Mouse (Mus musculus): ENCODE measurements around the gene Kyat1. TPM values are rescaled to one million over a fixed set of nuclear protein-coding genes. Genes with fewer than 3 reads are reported as not detected.

Kyat1 gene
- polyA plus RNA-seq, 1 experiment, result 9.6 TPM

DNA sequence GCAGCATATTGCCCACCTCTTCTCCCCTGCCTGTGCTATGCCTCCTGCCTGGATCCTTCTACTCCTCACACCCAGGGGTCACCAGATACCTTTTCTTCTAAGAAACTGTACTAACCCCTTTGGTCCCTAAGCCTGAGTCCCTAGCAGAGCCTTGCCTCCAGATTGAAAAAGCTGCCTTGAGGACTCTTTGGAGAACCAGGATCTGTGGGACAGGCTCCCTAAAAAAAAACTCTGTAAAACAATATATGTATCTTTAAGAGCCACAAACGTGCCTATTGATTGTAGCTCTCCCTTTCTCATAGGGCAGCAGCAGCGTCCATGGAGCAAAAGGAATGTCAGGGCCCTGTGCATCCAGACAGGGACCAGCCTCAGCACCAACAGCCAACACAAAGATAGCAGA, 34.6 kb upstream of the Kyat1 start, which contains the start of gene Gm28035:
Gm28035 (plus strand) TSS at position 301 of the 400 bp plus-strand sequence.
- H3K36me3 ChIP-seq (ENCODE audit: control insufficient read depth, insufficient read depth, low read length, poor library complexity, severe bottlenecking), result no peaks in the 10 kb centered on the region; the same call in 1 of the 2 replicates
- H3K4me3 ChIP-seq (ENCODE audit: low read depth, low read length), result no peak within 1 kb of the TSS
- no peaks in the 10 kb centered on the region for H3K27me3 ChIP-seq (ENCODE audit: control insufficient read depth, insufficient read depth, low read length, poor library complexity, severe bottlenecking)
- TF ChIP-seq CTCF (IDR thresholded peaks at IDR 0.05; ENCODE audit: low read depth, low read length), result no peak
- TF ChIP-seq POLR2A (IDR thresholded peaks at IDR 0.05; ENCODE audit: insufficient read depth, low read length), result no peak
- no peak for TF ChIP-seq EP300 (IDR thresholded peaks at IDR 0.05; ENCODE audit: insufficient read depth, low read depth, low read length)
- H3K9ac ChIP-seq (ENCODE audit: low read depth, poor library complexity, severe bottlenecking), result no peak within 1 kb of the TSS
- H3K27ac ChIP-seq (ENCODE audit: insufficient read depth, low read length), result no peak within 1 kb of the TSS
- no peaks in the 10 kb centered on the region for H3K9me3 ChIP-seq (replicated peaks; ENCODE audit: control insufficient read depth, insufficient read depth, low read length, poor library complexity, severe bottlenecking)
- H3K4me1 ChIP-seq (ENCODE audit: control insufficient read depth, insufficient read depth, low read length), result no peaks in the 10 kb centered on the region

- Histone ChIP-seq H3K27ac (ENCODE audit: insufficient read depth, low read length) (no peak overlapping the region), H3K4me1 (ENCODE audit: control insufficient read depth, insufficient read depth, low read length) (no peaks in the 10 kb centered on the region), H3K36me3 (ENCODE audit: control insufficient read depth, insufficient read depth, low read length, poor library complexity, severe bottlenecking) (no peaks in the 10 kb centered on the region; the same call in 1 of the 2 replicates), H3K9me3 (replicated peaks; ENCODE audit: control insufficient read depth, insufficient read depth, low read length, poor library complexity, severe bottlenecking) (no peaks in the 10 kb centered on the region), H3K4me3 (ENCODE audit: low read depth, low read length) (no peak overlapping the region), H3K9ac (ENCODE audit: low read depth, poor library complexity, severe bottlenecking) (no peak overlapping the region), H3K27me3 (ENCODE audit: control insufficient read depth, insufficient read depth, low read length, poor library complexity, severe bottlenecking) (no peaks in the 10 kb centered on the region)
- TF ChIP-seq POLR2A (IDR thresholded peaks at IDR 0.05; ENCODE audit: insufficient read depth, low read length), result no peak
- no peak for TF ChIP-seq CTCF (IDR thresholded peaks at IDR 0.05; ENCODE audit: low read depth, low read length)
- no peak for TF ChIP-seq EP300 (IDR thresholded peaks at IDR 0.05; ENCODE audit: insufficient read depth, low read depth, low read length)
Measured at GRCm38 (mm10) chr2:30239777-30240176, 34.1 kb upstream of the Kyat1 start.

- H3K27me3 ChIP-seq (ENCODE audit: control insufficient read depth, insufficient read depth, low read length, poor library complexity, severe bottlenecking), result no peaks in the 10 kb centered on the region
- H3K27ac ChIP-seq (ENCODE audit: insufficient read depth, low read length), result no peak overlapping the region
- H3K9me3 ChIP-seq (replicated peaks; ENCODE audit: control insufficient read depth, insufficient read depth, low read length, poor library complexity, severe bottlenecking), result no peaks in the 10 kb centered on the region
- no peaks in the 10 kb centered on the region; the same call in 1 of the 2 replicates for H3K36me3 ChIP-seq (ENCODE audit: control insufficient read depth, insufficient read depth, low read length, poor library complexity, severe bottlenecking)
- TF ChIP-seq POLR2A (IDR thresholded peaks at IDR 0.05; ENCODE audit: insufficient read depth, low read length) (no peak), CTCF (IDR thresholded peaks at IDR 0.05; ENCODE audit: low read depth, low read length) (no peak), EP300 (IDR thresholded peaks at IDR 0.05; ENCODE audit: insufficient read depth, low read depth, low read length) (no peak)
- no peaks in the 10 kb centered on the region for H3K4me1 ChIP-seq (ENCODE audit: control insufficient read depth, insufficient read depth, low read length)
- H3K4me3 ChIP-seq (ENCODE audit: low read depth, low read length), result no peak overlapping the region
- no peak overlapping the region for H3K9ac ChIP-seq (ENCODE audit: low read depth, poor library complexity, severe bottlenecking)
Measured at GRCm38 (mm10) chr2:30238906-30239465, 33.3 kb upstream of the Kyat1 start.

DNA sequence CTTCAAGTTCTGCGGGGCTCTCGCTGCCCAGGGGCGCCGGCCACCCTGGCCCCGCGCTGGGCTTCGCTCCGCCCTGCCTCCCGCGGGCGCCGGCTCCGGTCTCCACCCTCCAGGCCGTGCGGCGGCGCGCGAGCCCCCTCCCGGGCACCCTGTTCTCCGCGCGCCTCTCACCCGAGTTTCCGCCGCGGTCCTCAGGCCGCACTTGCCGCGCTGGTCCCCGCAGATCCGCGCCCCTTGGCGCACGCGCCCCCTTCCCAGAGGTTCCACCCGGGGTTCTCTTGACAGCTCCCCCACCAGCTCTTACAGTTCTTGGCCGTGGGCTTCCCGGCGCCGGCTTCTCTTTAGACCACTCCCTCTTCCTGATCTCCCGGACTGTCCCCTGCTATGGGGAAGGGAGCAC, 32.2 kb upstream of the Kyat1 start:
- peak overlapping the region; percentile 87 for H3K9ac ChIP-seq (ENCODE audit: low read depth, poor library complexity, severe bottlenecking)
- H3K9me3 ChIP-seq (replicated peaks; ENCODE audit: control insufficient read depth, insufficient read depth, low read length, poor library complexity, severe bottlenecking), result 0 out of 2 replicates have a peak, but pooled peaks cover 3% of the 10 kb centered on the region
- H3K36me3 ChIP-seq (ENCODE audit: control insufficient read depth, insufficient read depth, low read length, poor library complexity, severe bottlenecking), result no peaks in the 10 kb centered on the region; the same call in 1 of the 2 replicates
- no peak overlapping the region for H3K27ac ChIP-seq (ENCODE audit: insufficient read depth, low read length)
- TF ChIP-seq POLR2A (IDR thresholded peaks at IDR 0.05; ENCODE audit: insufficient read depth, low read length) (no peak), CTCF (IDR thresholded peaks at IDR 0.05; ENCODE audit: low read depth, low read length) (no peak), EP300 (IDR thresholded peaks at IDR 0.05; ENCODE audit: insufficient read depth, low read depth, low read length) (no peak)
- H3K4me3 ChIP-seq (ENCODE audit: low read depth, low read length), result peak overlapping the region; percentile 84
- H3K4me1 ChIP-seq (ENCODE audit: control insufficient read depth, insufficient read depth, low read length), result no peaks in the 10 kb centered on the region
- no peaks in the 10 kb centered on the region for H3K27me3 ChIP-seq (ENCODE audit: control insufficient read depth, insufficient read depth, low read length, poor library complexity, severe bottlenecking)

DNA sequence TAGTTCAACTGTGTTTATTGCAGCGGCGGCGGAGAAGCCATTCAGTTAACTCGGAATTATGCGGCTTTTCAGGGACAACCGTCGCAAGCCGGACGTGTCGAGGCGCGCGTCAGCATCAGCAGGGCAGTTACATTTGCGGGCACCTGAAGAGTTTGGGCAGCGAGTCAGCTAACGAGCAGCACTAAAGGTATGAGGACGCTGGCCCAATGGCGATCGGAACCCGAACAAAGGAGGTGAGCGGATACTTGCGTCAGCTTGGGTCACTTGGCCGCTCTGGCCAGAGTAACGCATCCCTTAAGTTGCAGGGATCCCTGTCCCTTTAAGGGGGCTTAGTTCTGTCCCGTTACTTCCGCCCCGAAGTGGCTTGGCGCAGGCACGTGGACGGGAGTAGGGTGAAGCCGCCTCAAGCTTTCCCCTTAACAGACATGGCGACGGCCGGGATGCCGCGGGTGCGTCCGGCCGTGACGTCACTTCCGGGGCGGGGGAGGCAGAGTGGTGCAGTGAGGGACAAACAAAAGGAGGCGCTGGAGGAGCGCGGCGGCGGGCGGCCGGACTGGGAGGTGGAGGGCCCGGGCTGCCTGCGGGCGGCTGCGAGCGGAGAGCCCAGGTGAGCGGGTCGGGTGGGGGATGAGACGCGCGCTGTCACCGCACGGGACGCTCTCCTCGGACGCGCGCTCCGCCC, 31.7 kb upstream of the Kyat1 start, which contains the start of gene Lrrc8a:
Lrrc8a (plus strand) TSS at position 517 of the 682 bp plus-strand sequence.
- TF ChIP-seq EP300 (IDR thresholded peaks at IDR 0.05; ENCODE audit: insufficient read depth, low read depth, low read length) (peak; percentile 46; the same call in 1 of the 2 replicates), POLR2A (IDR thresholded peaks at IDR 0.05; ENCODE audit: insufficient read depth, low read length) (no peak)

More for the DNA sequence above, 31.7 kb upstream of the Kyat1 start, which contains the start of gene Lrrc8a:
- peak within 1 kb of the TSS; percentile 84 for H3K4me3 ChIP-seq (ENCODE audit: low read depth, low read length)
- peak within 1 kb of the TSS; percentile 87 for H3K9ac ChIP-seq (ENCODE audit: low read depth, poor library complexity, severe bottlenecking)
- H3K36me3 ChIP-seq (ENCODE audit: control insufficient read depth, insufficient read depth, low read length, poor library complexity, severe bottlenecking), result no peaks in the 10 kb centered on the region; the same call in 1 of the 2 replicates
- peak within 1 kb of the TSS; percentile 3; the same call in 1 of the 2 replicates for H3K27ac ChIP-seq (ENCODE audit: insufficient read depth, low read length)
- 0 out of 2 replicates have a peak, but pooled peaks cover 3% of the 10 kb centered on the region for H3K9me3 ChIP-seq (replicated peaks; ENCODE audit: control insufficient read depth, insufficient read depth, low read length, poor library complexity, severe bottlenecking)
- H3K27me3 ChIP-seq (ENCODE audit: control insufficient read depth, insufficient read depth, low read length, poor library complexity, severe bottlenecking), result no peaks in the 10 kb centered on the region
- H3K4me1 ChIP-seq (ENCODE audit: control insufficient read depth, insufficient read depth, low read length), result no peaks in the 10 kb centered on the region

Data from ES-Bruce4 (cell line).